Mouse (Mus musculus): ENCODE measurements at regions not wholly inside any gene's neighbourhood (a gene's known extent, or its start where the extent isn't known, plus 50 kb on each side); places are given as distances from the start of the nearest gene placed in this dataset.

DNA sequence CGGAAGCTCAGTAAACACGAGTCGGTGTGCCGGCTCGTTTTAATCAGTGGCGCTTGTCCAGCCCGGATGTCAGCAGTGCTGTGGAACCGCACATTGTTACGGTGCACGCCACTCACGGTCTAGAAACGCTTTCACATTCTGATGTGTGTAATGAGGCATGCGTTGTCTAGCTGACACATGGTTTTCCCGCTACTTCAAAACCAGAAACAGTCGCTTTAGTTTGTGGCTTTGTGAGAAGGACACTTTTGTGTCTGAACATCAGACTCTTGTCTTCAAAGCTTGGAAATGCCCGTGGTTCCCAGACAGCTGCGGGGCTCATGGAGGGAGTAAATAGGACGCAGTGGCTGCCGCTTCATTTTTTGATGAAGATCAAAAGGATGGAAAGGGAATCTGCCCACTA lies 77.0 kb upstream of the Lgr5 start:
- no peak for DNase-seq (ENCODE audit: low read depth)

GRCm38 (mm10) chr10:115676661-115677060 lies 89.1 kb upstream of the Lgr5 start:
- no peak for DNase-seq (ENCODE audit: low read depth)

DNA sequence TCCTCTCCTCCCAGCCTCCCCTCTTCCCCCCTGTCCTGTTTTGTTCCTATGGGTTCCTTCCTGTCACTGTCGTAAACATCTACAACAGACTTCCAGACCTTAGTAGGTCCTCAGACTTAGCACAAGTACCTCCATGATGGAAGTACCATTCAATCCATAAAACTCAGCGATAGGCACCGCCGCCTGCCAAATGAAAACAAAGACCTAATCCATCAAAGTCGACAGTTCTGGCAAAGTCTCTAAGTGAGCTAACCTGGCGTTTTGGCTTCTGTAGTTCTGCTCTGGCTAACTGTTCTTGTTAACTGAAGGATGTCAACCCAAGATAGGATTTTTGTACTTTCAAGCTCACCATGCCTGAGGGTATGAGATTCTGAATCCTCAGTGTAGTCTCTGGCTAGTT lies 93.5 kb upstream of the Lgr5 start:
- DNase-seq (ENCODE audit: low read depth), result no peak

GRCm38 (mm10) chr10:115691939-115692338 lies 104.4 kb upstream of the Lgr5 start:
- DNase-seq (ENCODE audit: low read depth), result no peak

GRCm38 (mm10) chr10:115693986-115694833 lies 106.6 kb upstream of the Lgr5 start:
- no peak for DNase-seq (ENCODE audit: low read depth)

DNA sequence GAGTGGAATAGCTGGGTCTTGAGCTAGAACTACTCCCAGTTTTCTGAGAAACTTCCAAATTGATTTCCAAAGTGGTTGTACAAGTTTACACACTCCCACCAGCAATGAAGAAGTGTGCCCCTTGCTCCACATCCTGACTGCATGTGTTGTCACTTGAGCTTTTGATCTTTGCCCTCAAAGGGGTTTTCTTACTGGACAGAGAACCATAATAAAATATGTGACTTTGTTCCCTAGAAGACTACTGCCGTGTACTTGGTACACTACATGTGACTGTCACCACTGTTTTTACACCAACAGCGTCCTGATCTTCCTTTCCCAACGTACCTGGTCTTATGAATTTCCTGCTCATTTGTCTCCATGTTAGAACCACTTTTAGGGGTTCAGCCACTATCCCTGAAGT lies 114.3 kb upstream of the Tspan8 start:
- no peak for DNase-seq (ENCODE audit: low read depth)

- DNase-seq (ENCODE audit: low read depth), result no peak
These were observed 108.0 kb upstream of the Tspan8 start for GRCm38 (mm10) chr10:115708623-115709022.

GRCm38 (mm10) chr10:115713896-115714295 lies 102.7 kb upstream of the Tspan8 start:
- DNase-seq (ENCODE audit: low read depth), result no peak

DNA sequence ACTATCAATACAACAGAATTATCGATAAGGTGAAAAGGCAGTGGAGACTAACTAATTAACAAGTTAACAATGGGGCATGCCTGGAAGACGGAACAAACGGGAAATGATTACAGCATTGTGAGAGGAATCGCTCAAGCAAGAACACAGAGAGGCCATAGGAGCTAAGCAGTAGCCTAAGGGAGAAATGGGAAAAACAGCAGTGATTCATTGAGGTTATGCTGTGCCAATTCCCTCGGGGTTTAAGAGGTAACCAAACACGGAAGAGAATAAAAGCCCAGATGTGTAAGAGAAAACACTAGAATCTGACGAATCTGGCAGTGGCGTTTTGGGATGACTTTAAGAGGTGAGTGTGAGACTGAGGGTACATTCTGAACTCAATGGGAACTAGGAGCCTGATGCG lies 100.5 kb upstream of the Tspan8 start:
- DNase-seq (ENCODE audit: low read depth), result no peak

- DNase-seq (ENCODE audit: low read depth), result no peak
These were observed 99.6 kb upstream of the Tspan8 start for GRCm38 (mm10) chr10:115717064-115717463.

- DNase-seq (ENCODE audit: low read depth), result no peak
These were observed 94.0 kb upstream of the Tspan8 start for GRCm38 (mm10) chr10:115722589-115722988.

DNA sequence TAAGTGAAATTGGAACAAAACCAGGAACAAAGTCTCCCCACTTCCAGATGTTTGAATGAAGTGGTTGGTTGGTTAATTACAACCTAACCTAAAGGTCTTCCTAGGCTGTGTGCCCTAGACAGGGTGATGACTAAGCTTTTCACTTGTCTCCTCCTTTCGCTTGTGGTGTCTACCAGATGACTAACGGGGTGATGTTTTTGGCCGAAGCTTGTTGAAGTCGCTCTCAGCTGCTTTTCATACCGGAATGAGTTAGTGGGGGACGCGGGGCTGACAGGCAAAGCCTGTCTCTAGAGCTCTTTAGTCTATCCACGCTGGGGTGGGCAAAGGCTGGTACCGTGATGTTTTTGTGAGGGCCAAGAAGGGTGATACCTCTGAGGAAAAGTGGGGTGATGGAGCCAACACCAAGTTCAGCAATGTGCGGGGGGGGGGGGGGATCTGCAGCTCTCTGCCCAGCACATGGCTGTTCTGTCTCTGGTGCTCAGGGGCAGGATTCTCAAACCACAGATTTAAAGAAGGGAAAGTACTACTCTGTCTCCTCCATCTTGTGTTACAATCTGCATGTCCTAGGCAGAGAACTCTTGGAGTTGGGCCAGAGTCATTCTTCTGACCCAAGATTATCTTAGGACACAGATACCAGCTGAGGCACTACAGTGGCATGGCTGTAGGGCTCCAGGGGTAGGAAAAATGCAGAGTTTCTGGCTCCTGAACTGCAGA lies 73.8 kb upstream of the Tspan8 start:
- DNase-seq (ENCODE audit: low read depth), result peak; percentile 2

DNA sequence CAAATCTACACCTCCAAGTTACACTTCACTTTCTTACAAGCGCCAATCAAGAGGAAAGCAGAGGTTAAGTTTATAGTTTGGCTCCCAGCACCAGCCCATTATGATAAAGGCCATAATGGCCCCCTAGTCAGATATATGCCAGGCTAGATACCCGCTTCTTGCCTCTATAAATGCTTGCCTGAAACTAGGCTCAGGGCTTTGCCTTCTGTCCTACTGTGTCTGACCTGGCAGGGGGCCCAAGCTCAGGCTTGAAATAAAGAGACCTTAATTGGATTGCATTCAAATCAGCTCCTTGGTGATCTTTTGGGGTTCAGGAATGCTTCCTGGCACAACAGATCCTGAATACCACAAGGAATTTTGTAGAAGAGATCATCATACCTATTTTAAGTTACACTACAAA lies 66.8 kb upstream of the Tspan8 start:
- no peak for DNase-seq (ENCODE audit: low read depth)

DNA sequence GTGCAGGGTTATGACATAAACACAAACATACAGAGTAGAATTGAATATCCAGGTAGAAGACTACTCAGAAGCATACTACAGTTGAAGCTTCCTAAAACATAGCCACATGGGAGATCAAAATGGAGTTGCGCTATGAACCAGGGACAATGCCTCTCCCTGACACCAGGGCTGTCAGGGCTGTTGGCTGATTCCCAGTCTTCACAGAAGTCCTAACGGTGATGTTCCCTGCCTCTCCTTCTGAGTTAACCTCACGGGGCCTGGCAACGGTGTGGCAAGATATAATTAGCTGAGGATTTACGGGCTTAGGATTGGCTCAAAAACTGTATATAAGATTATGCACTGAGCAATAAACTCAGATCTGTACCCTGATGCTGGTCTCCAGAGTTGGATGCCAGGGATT lies 66.4 kb upstream of the Tspan8 start:
- no peak for DNase-seq (ENCODE audit: low read depth)

GRCm38 (mm10) chr10:115758667-115759066 lies 58.0 kb upstream of the Tspan8 start:
- no peak for DNase-seq (ENCODE audit: low read depth)
